Mouse (Mus musculus) embryonic facial prominence, embryonic 11.5 days (tissue): ENCODE results near the gene Scn8a. TPM values are rescaled to one million over a fixed set of nuclear protein-coding genes. Genes with fewer than 3 reads are reported as not detected.

ENCODE experiments used
- ATAC-seq: fragments of 200-750 bp; cut with Nextera tagmentation; replicated peaks from 2 replicates; pipeline ENCODE4 v1.8.0; 2017; ENCODE audit warnings: low read depth; ENCODE audit not compliant: insufficient number of reproducible peaks, low FRiP score, low TSS enrichment
- DNase-seq: peaks from one replicate; pipeline ENCODE4 v3.0.0-alpha.2; 2015; ENCODE audit warnings: low spot score
- H3K27ac ChIP-seq: fragments of 300-500 bp; sonication (generic); replicated peaks from 2 replicates; pipeline ENCODE4 v1.5.1; 2014; ENCODE audit warnings: mild to moderate bottlenecking, low read depth, low read length, control low read depth
- H3K27me3 ChIP-seq: fragments of 300-500 bp; sonication (generic); 2 replicates; pipeline ENCODE4 v1.6.1; 2014; ENCODE audit warnings: mild to moderate bottlenecking, low read length, moderate library complexity, mixed read lengths; ENCODE audit not compliant: control insufficient read depth, insufficient read depth
- H3K36me3 ChIP-seq: fragments of 300-500 bp; sonication (generic); replicated peaks from 2 replicates; pipeline ENCODE4 v1.6.1; 2014; ENCODE audit warnings: low read depth, mild to moderate bottlenecking, low read length, moderate library complexity, mixed read lengths; ENCODE audit not compliant: control insufficient read depth, insufficient read depth
- H3K4me1 ChIP-seq: fragments of 300-500 bp; sonication (generic); 2 replicates; pipeline ENCODE4 v1.6.1; 2014; ENCODE audit warnings: low read length, mixed read lengths; ENCODE audit not compliant: control insufficient read depth, insufficient read depth
- H3K4me2 ChIP-seq: fragments of 300-500 bp; sonication (generic); 2 replicates; pipeline ENCODE4 v1.6.1; 2014; ENCODE audit warnings: low read depth, mild to moderate bottlenecking, control low read depth, low read length, moderate library complexity
- H3K4me3 ChIP-seq: fragments of 300-500 bp; sonication (generic); 2 replicates; pipeline ENCODE4 v1.5.1; 2014; ENCODE audit warnings: low read depth, low read length, control low read depth
- H3K9ac ChIP-seq: fragments of 300-500 bp; sonication (generic); replicated peaks from 2 replicates; pipeline ENCODE4 v1.6.1; 2014; ENCODE audit warnings: mild to moderate bottlenecking, control low read depth, low read length
- H3K9me3 ChIP-seq: fragments of 300-500 bp; sonication (generic); replicated peaks from 2 replicates; pipeline ENCODE4 v1.6.1; 2016; ENCODE audit warnings: mild to moderate bottlenecking, low read length, inconsistent platforms, mixed read lengths; ENCODE audit not compliant: control insufficient read depth
- WGBS: fragments of 180-500 bp; shearing (Covaris S2); extraction: QIAGEN DNeasy Blood & Tissue Kit; methylation state at CpG from one replicate; pipeline ENCODE4 v1.1.7; 2014; 5-methylcytosine and 5-hydroxymethylcytosine counted together
- polyA plus RNA-seq: library from polyadenylated mRNA; unstranded; fragments of >200 nt; fragmentation: Nextera tagmentation; extraction: Ambion mirVana; gene quantifications from 2 replicates; pipeline ENCODE4 v1.2.1, GENCODE M21; 2014

Gene Scn8a
- polyA plus RNA-seq, 1 experiment from 2014 or later: 8.2 TPM

DNA sequence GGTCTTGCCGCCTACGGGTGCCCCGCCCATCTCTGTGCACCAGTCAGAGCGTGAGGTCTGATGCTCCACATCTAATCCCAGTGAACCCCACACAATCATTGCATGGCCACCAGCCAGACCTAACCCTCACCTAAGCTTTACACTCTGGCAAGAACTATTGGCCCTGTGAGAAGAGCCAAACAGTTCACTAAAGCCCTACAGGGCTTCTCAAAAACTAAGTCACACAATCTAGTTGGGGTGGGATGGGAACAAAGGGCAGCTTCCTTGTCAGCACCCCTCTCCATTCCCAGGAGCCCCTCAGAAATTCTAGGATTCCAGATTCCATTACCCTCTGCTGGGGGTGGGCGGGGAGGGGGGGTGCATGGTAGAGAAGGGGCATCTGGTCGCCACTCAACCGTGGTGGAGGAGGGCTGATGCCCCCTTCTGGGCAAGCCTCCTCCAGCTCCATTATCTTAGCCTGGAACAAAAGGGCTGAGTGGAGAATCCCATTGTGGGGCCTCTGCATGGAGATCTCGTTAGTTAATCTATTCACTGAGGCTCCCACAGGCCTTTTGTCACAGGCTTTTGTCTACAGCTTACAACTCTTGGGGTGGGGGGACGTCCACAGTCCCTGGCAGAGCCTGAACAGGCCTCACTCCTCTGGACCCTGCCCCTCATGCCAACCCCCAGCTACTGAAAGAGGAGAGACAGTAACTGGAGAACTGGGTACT lies 190.1 kb downstream of the Scn8a start:
- DNase-seq (no peak), ATAC-seq (no peak)
- H3K4me2 ChIP-seq: no peak overlapping the region
- no peaks in the 10 kb centered on the region for H3K36me3 ChIP-seq
- no peaks in the 10 kb centered on the region for H3K9me3 ChIP-seq
- no peaks in the 10 kb centered on the region for H3K4me1 ChIP-seq
- H3K9ac ChIP-seq: no peak overlapping the region
- 43% methylated on average over 9 of the region's 9 CpGs for WGBS
- no peak overlapping the region for H3K27ac ChIP-seq
- no peaks in the 10 kb centered on the region for H3K27me3 ChIP-seq
- H3K4me3 ChIP-seq: no peak overlapping the region

DNA sequence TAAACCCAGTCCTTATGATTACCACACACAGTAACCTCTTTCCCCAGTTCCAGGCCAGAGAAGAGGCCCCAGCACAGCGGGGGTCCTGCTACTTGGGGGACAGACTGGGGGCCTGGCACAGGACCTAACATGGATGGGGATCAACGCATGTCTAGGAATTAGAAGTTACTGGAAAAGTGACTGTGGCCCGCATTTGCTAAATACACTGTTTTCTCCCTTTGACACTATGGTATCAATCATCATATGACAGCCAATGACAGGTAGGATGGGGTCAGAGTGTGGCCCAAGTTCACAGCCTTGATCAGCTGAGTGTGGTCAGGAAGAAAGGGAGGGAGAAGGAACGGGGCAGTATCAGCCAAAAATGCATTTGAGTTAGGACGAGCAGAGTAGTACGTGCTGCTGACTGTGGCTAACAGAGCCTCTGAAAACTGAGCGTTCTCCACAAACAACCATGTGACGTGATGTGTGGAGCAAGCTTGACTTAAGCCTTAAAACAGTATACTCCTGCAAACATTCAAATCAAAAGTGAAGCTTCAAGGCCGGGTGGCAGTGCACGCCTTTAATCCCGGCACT lies 190.7 kb downstream of the Scn8a start:
- no peaks in the 10 kb centered on the region; the same call in 1 of the 2 replicates for H3K36me3 ChIP-seq
- H3K4me1 ChIP-seq: no peaks in the 10 kb centered on the region
- DNase-seq: no peak
- 50% methylated on average over 11 of the region's 11 CpGs for WGBS
- H3K4me2 ChIP-seq: no peak overlapping the region
- no peak overlapping the region for H3K4me3 ChIP-seq
- H3K27me3 ChIP-seq: no peaks in the 10 kb centered on the region
- no peak for ATAC-seq
- no peaks in the 10 kb centered on the region for H3K9me3 ChIP-seq
- no peak overlapping the region for H3K27ac ChIP-seq
- no peak overlapping the region for H3K9ac ChIP-seq

DNA sequence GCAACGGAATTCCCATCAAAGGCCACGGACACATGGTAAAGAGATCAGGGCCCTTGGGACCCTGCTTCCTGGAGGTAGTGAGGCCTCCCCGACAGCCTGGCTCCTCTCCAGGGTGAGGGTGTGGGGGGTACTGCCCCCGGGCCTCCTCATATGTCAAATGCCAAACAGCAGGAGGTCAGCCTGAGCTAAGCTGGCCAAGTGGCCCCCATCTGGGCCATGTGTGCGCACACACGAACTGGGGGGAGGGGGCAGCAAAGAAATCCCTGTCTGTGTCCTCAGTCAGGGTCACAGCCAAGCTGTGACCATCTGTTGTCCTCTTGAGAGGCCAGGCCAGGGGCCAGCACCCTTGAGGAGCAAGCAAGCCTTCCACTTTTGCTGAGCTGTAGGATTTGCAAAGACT lies 195.4 kb downstream of the Scn8a start:
- DNase-seq (no peak), ATAC-seq (no peak)
- H3K9me3 ChIP-seq: no peaks in the 10 kb centered on the region
- peak overlapping the region; percentile 8; the same call in 1 of the 2 replicates for H3K9ac ChIP-seq
- H3K4me1 ChIP-seq: peaks cover 9% of the 10 kb centered on the region
- no peak overlapping the region for H3K4me2 ChIP-seq
- no peaks in the 10 kb centered on the region; the same call in 1 of the 2 replicates for H3K36me3 ChIP-seq
- H3K27me3 ChIP-seq: no peaks in the 10 kb centered on the region
- H3K4me3 ChIP-seq: no peak overlapping the region
- WGBS: 19% methylated on average over 6 of the region's 6 CpGs
- no peak overlapping the region for H3K27ac ChIP-seq

DNA sequence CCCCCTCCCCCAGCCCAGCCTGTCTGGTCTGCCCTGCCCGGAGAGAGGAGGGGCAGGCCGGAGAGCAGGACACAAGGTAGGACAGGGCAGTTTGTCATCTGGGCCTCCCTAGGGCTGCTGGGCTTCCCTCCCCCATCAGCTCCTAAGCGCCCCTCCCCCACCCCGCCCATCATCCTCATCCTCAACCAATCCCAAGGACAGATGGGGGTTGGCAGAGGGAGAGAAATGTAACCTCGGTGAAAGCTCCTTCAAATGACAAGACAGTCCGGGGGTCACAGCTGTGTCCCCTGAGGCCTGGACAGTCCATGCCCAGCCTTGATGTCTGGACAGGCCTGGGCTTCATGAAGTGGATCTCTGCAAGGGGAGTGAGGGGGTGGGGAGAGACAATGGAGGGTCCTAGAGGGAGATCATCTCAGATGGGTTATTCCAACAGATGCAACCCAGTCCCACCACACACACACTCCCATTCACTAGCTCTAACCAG lies 196.7 kb downstream of the Scn8a start:
- peak; percentile 58 for ATAC-seq

DNA sequence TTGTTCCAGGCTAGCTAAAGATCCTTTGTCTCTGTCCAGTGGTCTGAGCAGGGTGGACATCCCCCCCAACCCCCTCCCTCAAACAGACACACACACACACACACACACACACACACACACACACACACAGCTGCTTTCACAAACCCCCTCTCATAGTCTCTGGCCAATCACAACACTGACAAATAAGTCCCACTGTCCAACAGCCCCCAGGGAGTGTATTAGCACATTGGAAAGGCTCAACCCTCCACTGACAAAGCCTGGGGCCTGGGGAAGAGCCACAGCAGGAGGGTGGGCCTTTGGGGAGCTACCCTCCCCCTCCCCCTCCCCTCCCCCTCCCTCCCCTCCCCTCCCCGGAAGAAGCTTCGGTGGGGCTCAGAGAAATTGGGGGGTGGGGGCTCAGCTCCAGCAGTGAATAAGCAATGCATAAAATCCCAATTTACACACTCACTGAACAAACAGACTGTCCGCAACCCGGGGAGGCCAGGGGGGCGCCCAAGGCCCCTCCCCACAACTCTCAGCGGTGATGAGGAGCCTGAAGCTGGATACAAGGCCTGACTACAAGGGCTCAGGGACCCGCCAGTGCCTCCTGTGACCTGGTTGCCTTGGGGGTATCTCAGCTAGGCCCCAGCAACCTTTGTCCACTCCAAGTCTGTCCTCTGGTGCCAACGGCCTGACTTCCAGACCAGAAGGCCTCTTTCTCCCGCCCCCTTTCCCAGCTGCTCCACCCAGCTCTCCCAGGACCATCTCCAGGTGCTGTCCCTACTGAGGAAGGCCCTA lies 197.4 kb downstream of the Scn8a start:
- no peak overlapping the region for H3K4me3 ChIP-seq
- no peaks in the 10 kb centered on the region for H3K9me3 ChIP-seq
- no peaks in the 10 kb centered on the region; the same call in 1 of the 2 replicates for H3K36me3 ChIP-seq
- H3K9ac ChIP-seq: peak overlapping the region; percentile 22; the same call in 1 of the 2 replicates
- H3K27me3 ChIP-seq: no peaks in the 10 kb centered on the region
- no peak overlapping the region for H3K4me2 ChIP-seq
- H3K27ac ChIP-seq: peak overlapping the region; percentile 70
- WGBS: 12% methylated on average over 7 of the region's 9 CpGs
- DNase-seq (no peak), ATAC-seq (no peak)
- peaks cover 20% of the 10 kb centered on the region for H3K4me1 ChIP-seq

More for the DNA sequence above, 196.7 kb downstream of the Scn8a start:
- Histone ChIP-seq H3K36me3 (no peaks in the 10 kb centered on the region; the same call in 1 of the 2 replicates), H3K4me1 (peaks cover 19% of the 10 kb centered on the region), H3K9me3 (no peaks in the 10 kb centered on the region), H3K27me3 (no peaks in the 10 kb centered on the region), H3K9ac (no peak overlapping the region), H3K27ac (peak overlapping the region; percentile 70; the same call in 1 of the 2 replicates), H3K4me2 (no peak overlapping the region), H3K4me3 (no peak overlapping the region)
- WGBS: 3% methylated on average over 6 of the region's 6 CpGs
- DNase-seq: no peak

DNA sequence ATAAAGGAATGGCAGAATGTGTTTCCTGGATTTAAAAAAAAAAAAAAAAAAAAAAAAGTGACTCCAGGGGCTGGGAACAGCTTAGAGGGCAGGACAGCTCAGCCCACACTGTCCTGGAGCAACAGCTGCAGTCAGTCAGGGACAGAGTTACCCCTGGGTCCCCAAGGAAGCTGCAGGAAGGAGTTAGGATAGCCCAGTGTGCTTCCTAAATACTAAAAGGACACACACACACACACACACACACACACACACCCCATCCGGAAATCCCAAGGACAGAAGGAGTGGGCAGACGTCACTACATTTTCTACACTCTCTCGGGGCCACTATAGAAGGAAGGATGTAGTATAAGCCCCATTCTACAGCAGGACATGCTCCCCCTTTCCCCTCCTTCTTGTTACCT lies 198.4 kb downstream of the Scn8a start:
- ATAC-seq (no peak), DNase-seq (no peak)
- H3K36me3 ChIP-seq: no peaks in the 10 kb centered on the region; the same call in 1 of the 2 replicates
- H3K4me1 ChIP-seq: peaks cover 20% of the 10 kb centered on the region
- no peak overlapping the region for H3K4me2 ChIP-seq
- H3K4me3 ChIP-seq: no peak overlapping the region
- H3K9me3 ChIP-seq: no peaks in the 10 kb centered on the region
- H3K27me3 ChIP-seq: no peaks in the 10 kb centered on the region
- H3K27ac ChIP-seq: peak overlapping the region; percentile 70; the same call in 1 of the 2 replicates
- 25% methylated on average over 3 of the region's 3 CpGs for WGBS
- no peak overlapping the region for H3K9ac ChIP-seq

DNA sequence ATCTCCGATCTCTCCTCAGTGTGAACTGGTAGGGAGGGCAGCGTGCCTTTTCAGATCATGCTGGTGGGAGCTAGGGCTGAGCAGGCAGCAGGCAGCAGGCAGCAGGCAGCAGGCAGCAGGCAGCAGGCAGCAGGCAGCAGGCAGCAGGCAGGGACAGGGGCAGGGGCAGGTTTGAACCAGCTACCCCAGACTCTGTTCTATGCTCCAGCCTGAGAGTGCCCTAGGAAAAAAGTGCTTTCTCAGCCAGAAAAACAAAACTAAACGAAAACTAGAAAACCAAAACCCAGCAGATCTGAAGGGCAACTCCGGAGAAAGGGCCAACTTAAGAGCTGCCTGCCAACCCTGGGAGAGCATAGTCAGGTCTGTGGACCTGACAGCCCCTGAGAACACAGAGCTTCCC lies 199.0 kb downstream of the Scn8a start:
- H3K9ac ChIP-seq: no peak overlapping the region
- H3K4me1 ChIP-seq: peaks cover 20% of the 10 kb centered on the region
- no peaks in the 10 kb centered on the region for H3K9me3 ChIP-seq
- 59% methylated on average over 4 of the region's 4 CpGs for WGBS
- H3K27ac ChIP-seq: no peak overlapping the region
- ATAC-seq (no peak), DNase-seq (no peak)
- H3K27me3 ChIP-seq: no peaks in the 10 kb centered on the region
- no peaks in the 10 kb centered on the region; the same call in 1 of the 2 replicates for H3K36me3 ChIP-seq
- no peak overlapping the region for H3K4me2 ChIP-seq
- no peak overlapping the region for H3K4me3 ChIP-seq
